Mouse (Mus musculus): ENCODE results near the gene Tbc1d30. TPM values are rescaled to one million over a fixed set of nuclear protein-coding genes. Genes with fewer than 3 reads are reported as not detected.

Gene Tbc1d30
- polyA plus RNA-seq, 1 experiment from 2014 or later = 1.4 TPM

DNA sequence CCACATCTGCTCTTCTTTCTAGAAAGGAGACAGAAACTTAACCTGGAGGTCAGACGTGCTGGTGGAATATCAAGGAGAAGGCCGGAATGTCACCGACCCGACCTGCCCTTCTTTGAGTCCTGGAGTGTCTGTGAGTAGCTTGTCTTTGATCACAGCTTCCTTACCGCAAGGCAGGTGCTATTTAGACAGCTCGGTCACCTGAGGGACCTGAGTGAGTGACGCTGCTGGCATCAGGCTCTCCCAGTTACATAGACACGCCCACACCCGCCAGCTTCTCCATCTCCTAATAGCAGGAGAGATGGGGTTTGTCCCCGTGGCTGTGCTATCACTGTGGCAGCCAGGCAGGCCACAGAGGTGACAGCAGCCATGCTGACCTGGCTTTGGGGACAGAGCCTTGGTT lies 39.5 kb upstream of the Tbc1d30 start:
- Histone ChIP-seq H3K4me2 (ENCODE audit: low read depth, low read length) (no peak overlapping the region), H3K9ac (replicated peaks) (no peak overlapping the region), H3K9me3 (ENCODE audit: low read length) (no peaks in the 10 kb centered on the region), H3K4me3 (ENCODE audit: low read depth, low read length) (no peak overlapping the region), H3K27ac (ENCODE audit: low read depth) (no peak overlapping the region), H3K27me3 (ENCODE audit: insufficient read depth, low read length) (no peaks in the 10 kb centered on the region), H3K4me1 (ENCODE audit: insufficient read depth) (no peaks in the 10 kb centered on the region), H3K36me3 (replicated peaks; ENCODE audit: insufficient read depth, low read length) (peaks cover 74% of the 10 kb centered on the region)
- ATAC-seq (no peak), DNase-seq (no peak)
- 81% methylated on average over 10 of the region's 10 CpGs for WGBS (ENCODE audit: insufficient replicate concordance)
- TF ChIP-seq CTCF (IDR thresholded peaks at IDR 0.05; ENCODE audit: low read depth) = no peak
- no peak for TF ChIP-seq EP300 (IDR thresholded peaks at IDR 0.05; ENCODE audit: low read depth)

DNA sequence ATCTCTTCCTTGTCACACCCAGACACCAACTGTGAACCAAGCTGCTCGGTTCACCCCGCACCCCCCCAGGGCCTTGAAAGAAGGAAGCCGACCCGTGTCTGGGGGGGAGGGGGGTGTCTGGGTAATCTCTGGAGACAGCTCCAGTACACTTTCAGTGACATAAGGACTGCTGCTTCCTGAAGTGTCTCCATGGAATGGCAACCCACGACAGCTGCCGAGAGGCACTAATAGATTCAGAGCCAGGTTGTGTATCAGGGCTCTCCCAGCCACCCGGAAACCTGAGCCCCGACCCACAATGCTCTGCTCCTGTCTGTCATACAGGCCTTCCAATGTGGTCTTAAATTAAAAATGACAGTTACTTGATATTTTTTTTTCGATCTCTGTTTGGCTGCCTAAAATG lies 35.3 kb upstream of the Tbc1d30 start:
- DNase-seq = no peak
- 73% methylated on average over 9 of the region's 9 CpGs for WGBS (ENCODE audit: insufficient replicate concordance)
- no peak overlapping the region for H3K4me2 ChIP-seq (ENCODE audit: low read depth, low read length)
- H3K9me3 ChIP-seq (ENCODE audit: low read length) = no peaks in the 10 kb centered on the region
- H3K4me1 ChIP-seq (ENCODE audit: insufficient read depth) = no peaks in the 10 kb centered on the region
- no peaks in the 10 kb centered on the region for H3K27me3 ChIP-seq (ENCODE audit: insufficient read depth, low read length)
- no peak for ATAC-seq
- peaks cover 63% of the 10 kb centered on the region for H3K36me3 ChIP-seq (replicated peaks; ENCODE audit: insufficient read depth, low read length)
- TF ChIP-seq EP300 (IDR thresholded peaks at IDR 0.05; ENCODE audit: low read depth) (no peak), CTCF (IDR thresholded peaks at IDR 0.05; ENCODE audit: low read depth) (no peak)
- H3K27ac ChIP-seq (ENCODE audit: low read depth) = no peak overlapping the region
- no peak overlapping the region for H3K9ac ChIP-seq (replicated peaks)
- H3K4me3 ChIP-seq (ENCODE audit: low read depth, low read length) = no peak overlapping the region

DNA sequence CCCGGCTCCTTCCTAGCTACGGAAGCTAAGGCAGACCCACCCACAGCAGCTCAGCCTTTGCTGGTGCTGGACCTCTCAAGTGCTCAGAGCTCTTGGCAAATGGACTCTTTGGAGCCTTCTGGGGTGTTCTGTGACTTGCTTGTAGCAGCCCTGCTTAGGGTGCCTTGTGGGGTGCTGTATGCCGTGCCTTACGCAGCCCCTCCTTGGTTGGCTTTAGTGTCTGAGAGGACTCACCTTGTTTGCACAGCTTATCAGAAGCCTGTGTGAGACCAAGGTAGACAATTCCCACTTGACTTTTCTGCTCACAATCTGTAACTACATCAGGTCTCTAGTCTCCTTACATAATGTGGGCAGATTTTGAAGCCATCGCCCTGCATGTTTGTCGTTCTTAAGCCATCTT lies 34.6 kb upstream of the Tbc1d30 start:
- no peak overlapping the region for H3K4me2 ChIP-seq (ENCODE audit: low read depth, low read length)
- H3K9me3 ChIP-seq (ENCODE audit: low read length) = no peaks in the 10 kb centered on the region
- peaks cover 62% of the 10 kb centered on the region for H3K36me3 ChIP-seq (replicated peaks; ENCODE audit: insufficient read depth, low read length)
- WGBS (ENCODE audit: insufficient replicate concordance) = 87% methylated on average over 6 of the region's 6 CpGs
- no peak for ATAC-seq
- H3K27me3 ChIP-seq (ENCODE audit: insufficient read depth, low read length) = no peaks in the 10 kb centered on the region
- no peak for DNase-seq
- H3K27ac ChIP-seq (ENCODE audit: low read depth) = no peak overlapping the region
- no peaks in the 10 kb centered on the region for H3K4me1 ChIP-seq (ENCODE audit: insufficient read depth)
- H3K4me3 ChIP-seq (ENCODE audit: low read depth, low read length) = no peak overlapping the region
- TF ChIP-seq EP300 (IDR thresholded peaks at IDR 0.05; ENCODE audit: low read depth) (no peak), CTCF (IDR thresholded peaks at IDR 0.05; ENCODE audit: low read depth) (no peak)
- no peak overlapping the region for H3K9ac ChIP-seq (replicated peaks)

DNA sequence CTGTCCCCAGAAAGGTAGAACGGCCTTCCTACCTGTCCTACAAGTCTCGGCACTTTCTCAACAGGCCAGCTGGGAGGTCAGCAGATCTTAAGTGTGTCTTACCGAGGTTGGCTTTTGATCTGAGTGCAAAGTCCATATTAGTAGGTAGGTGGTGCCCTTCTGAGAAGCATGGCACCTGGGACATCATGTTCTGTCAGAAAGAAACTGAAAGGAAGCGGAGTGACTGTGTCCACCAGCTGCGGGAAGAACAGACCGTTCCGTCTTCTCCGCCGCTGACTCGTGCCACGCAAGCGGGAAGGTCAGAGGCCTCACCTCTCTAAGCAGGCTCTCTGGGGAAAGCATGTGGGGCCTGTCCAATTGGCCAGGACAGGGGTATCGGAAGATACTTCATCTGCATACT lies 33.6 kb upstream of the Tbc1d30 start:
- Histone ChIP-seq H3K27me3 (ENCODE audit: insufficient read depth, low read length) (no peaks in the 10 kb centered on the region), H3K9me3 (ENCODE audit: low read length) (no peaks in the 10 kb centered on the region), H3K36me3 (replicated peaks; ENCODE audit: insufficient read depth, low read length) (peaks cover 64% of the 10 kb centered on the region), H3K9ac (replicated peaks) (no peak overlapping the region), H3K4me2 (ENCODE audit: low read depth, low read length) (no peak overlapping the region), H3K4me3 (ENCODE audit: low read depth, low read length) (no peak overlapping the region), H3K27ac (ENCODE audit: low read depth) (no peak overlapping the region), H3K4me1 (ENCODE audit: insufficient read depth) (no peaks in the 10 kb centered on the region)
- TF ChIP-seq CTCF (IDR thresholded peaks at IDR 0.05; ENCODE audit: low read depth) = no peak
- TF ChIP-seq EP300 (IDR thresholded peaks at IDR 0.05; ENCODE audit: low read depth) = no peak
- no peak for ATAC-seq
- DNase-seq = no peak
- WGBS (ENCODE audit: insufficient replicate concordance) = 83% methylated on average over 13 of the region's 13 CpGs

DNA sequence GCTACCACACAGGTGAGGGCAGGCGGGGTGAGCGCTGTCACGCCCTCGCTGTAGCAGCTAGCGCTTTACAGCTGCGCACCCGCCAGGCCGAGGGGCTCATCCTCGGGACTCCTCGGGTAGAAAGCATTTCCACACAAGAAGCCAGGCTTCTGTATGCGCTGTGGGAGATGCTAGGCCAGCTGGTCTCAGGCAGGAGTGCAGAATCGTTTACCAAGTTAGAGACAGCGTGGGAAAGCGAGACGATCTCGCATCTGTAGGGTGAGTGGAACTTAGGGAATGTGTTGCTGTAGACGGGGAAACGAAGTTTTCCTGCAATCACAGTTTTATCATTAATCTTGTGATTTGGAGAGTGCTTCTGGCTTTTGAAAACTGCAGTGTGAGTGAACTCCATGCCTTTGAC lies 30.2 kb upstream of the Tbc1d30 start:
- Histone ChIP-seq H3K4me3 (ENCODE audit: low read depth, low read length) (no peak overlapping the region), H3K4me1 (ENCODE audit: insufficient read depth) (no peaks in the 10 kb centered on the region), H3K27ac (ENCODE audit: low read depth) (no peak overlapping the region), H3K9ac (replicated peaks) (no peak overlapping the region), H3K4me2 (ENCODE audit: low read depth, low read length) (no peak overlapping the region), H3K9me3 (ENCODE audit: low read length) (no peaks in the 10 kb centered on the region), H3K36me3 (replicated peaks; ENCODE audit: insufficient read depth, low read length) (peaks cover 68% of the 10 kb centered on the region), H3K27me3 (ENCODE audit: insufficient read depth, low read length) (no peaks in the 10 kb centered on the region)
- DNase-seq (no peak), ATAC-seq (no peak)
- TF ChIP-seq CTCF (IDR thresholded peaks at IDR 0.05; ENCODE audit: low read depth) = no peak
- 87% methylated on average over 18 of the region's 18 CpGs for WGBS (ENCODE audit: insufficient replicate concordance)

DNA sequence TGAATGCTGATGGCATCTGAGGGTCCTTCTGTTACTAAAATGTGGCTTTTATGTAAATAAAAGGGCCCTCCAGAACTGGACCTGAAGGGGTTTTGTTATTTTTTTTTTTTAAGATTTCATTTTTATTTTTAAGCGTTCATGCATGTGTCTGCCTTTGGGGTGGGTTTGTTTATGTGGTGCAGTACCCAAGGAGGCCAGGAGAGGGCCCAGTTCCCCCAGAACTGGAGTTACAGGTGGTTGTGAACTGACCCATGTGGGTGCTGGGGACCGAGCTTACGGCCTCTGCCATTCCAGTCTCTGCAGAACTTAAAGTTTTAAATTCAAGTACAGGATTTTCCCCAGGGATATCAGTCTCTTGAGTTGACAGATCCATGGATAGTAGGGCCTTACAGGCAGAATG lies 28.3 kb upstream of the Tbc1d30 start:
- Histone ChIP-seq H3K27ac (ENCODE audit: low read depth) (no peak overlapping the region), H3K4me3 (ENCODE audit: low read depth, low read length) (no peak overlapping the region), H3K9ac (replicated peaks) (no peak overlapping the region), H3K27me3 (ENCODE audit: insufficient read depth, low read length) (no peaks in the 10 kb centered on the region), H3K4me1 (ENCODE audit: insufficient read depth) (peaks cover 8% of the 10 kb centered on the region; the same call in 1 of the 2 replicates), H3K36me3 (replicated peaks; ENCODE audit: insufficient read depth, low read length) (peaks cover 66% of the 10 kb centered on the region), H3K4me2 (ENCODE audit: low read depth, low read length) (no peak overlapping the region), H3K9me3 (ENCODE audit: low read length) (no peaks in the 10 kb centered on the region)
- no peak for DNase-seq
- ATAC-seq = no peak
- WGBS (ENCODE audit: insufficient replicate concordance) = 99% methylated on average over 3 of the region's 3 CpGs
- TF ChIP-seq CTCF (IDR thresholded peaks at IDR 0.05; ENCODE audit: low read depth) (peak; percentile 37; the same call in 1 of the 2 replicates), EP300 (IDR thresholded peaks at IDR 0.05; ENCODE audit: low read depth) (no peak)
